Mouse (Mus musculus) MEL (cell line): ENCODE data around the gene Msi2.

ENCODE experiments used
- CTCF ChIP-seq, 3 experiments: IDR thresholded peaks in 2 of 3; conservative IDR thresholded peaks in 1 of 3; 2 replicates each; pipeline ENCODE4 v1.5.1; 2011 to 2012; ENCODE audit warnings: low read length in 3 of 3, low read depth in 2 of 3, mild to moderate bottlenecking in 2 of 3, improper control_type of control experiment in 1 of 3, inconsistent platforms in 1 of 3, mixed read lengths in 1 of 3, moderate library complexity in 1 of 3; ENCODE audit not compliant: control insufficient read depth in 1 of 3, insufficient read depth in 1 of 3, poor library complexity in 1 of 3, severe bottlenecking in 1 of 3
- KAT2A ChIP-seq: conservative IDR thresholded peaks from 2 replicates; pipeline ENCODE4 v1.6.1; 2012; ENCODE audit warnings: low read depth, low read length, improper control_type of control experiment, inconsistent platforms
- MXI1 ChIP-seq: IDR thresholded peaks from 2 replicates; pipeline ENCODE4 v1.6.1; 2011; ENCODE audit warnings: mild to moderate bottlenecking, low read depth, low read length, improper control_type of control experiment
- MYC ChIP-seq: IDR thresholded peaks from 2 replicates; pipeline ENCODE4 v1.6.1; 2011; ENCODE audit warnings: low read depth, mild to moderate bottlenecking, low read length, improper control_type of control experiment, moderate library complexity
- POLR2A ChIP-seq, 2 experiments: IDR thresholded peaks; 2 replicates each; pipeline ENCODE4 v1.6.1; 2011 to 2012; ENCODE audit warnings: low read length in 2 of 2, mild to moderate bottlenecking in 2 of 2, control low read depth in 1 of 2, improper control_type of control experiment in 1 of 2, low read depth in 1 of 2, moderate library complexity in 1 of 2; ENCODE audit not compliant: control insufficient read depth in 1 of 2, insufficient read depth in 1 of 2, poor library complexity in 1 of 2
- SIN3A ChIP-seq: IDR thresholded peaks from 2 replicates; pipeline ENCODE4 v1.6.1; 2012; ENCODE audit warnings: low read length, improper control_type of control experiment, inconsistent platforms

- no peak for TF ChIP-seq KAT2A
- TF ChIP-seq CTCF (IDR thresholded peaks at IDR 0.05 in 2 of 3, conservative IDR thresholded peaks at IDR 0.05 in 1 of 3; ENCODE audit: control insufficient read depth in 1 of 3, insufficient read depth in 1 of 3, low read depth in 2 of 3, low read length in 3 of 3, poor library complexity in 1 of 3, severe bottlenecking in 1 of 3): no peak
- TF ChIP-seq SIN3A: no peak
- no peak for TF ChIP-seq MYC
- TF ChIP-seq POLR2A (IDR thresholded peaks at IDR 0.05; ENCODE audit: control insufficient read depth in 1 of 2, insufficient read depth in 1 of 2, low read depth in 1 of 2, low read length in 2 of 2, poor library complexity in 1 of 2): no peak
- no peak for TF ChIP-seq MXI1
These were observed 186.3 kb downstream of the Msi2 start for GRCm38 (mm10) chr11:88532016-88532415.
